Mouse (Mus musculus): ENCODE measurements around the gene Krt81. TPM values are rescaled to one million over a fixed set of nuclear protein-coding genes. Genes with fewer than 3 reads are reported as not detected.

Gene Krt81
- polyA plus RNA-seq, 1 experiment from 2014 or later, result not detected

DNA sequence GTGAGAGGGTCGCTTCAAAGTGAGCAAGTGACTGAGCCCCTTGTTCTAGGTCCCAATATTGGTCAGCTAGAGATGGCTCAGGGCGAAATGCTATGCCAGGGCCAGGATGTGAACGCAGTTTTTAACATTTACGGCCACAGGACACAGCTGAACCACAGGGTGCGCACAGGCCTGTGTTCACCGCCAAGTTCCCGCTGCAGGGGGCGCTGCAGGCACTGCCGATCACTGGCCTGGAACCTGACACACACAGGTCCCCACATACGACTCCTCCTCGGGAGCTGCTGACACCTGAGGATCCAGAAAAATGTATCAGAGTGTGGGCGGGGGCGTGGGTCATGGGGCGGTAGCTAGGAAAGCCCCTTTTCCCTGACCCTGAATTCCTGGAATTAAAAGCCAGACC is 4.3 kb downstream of the Krt81 start:
- no peak overlapping the region for H3K4me3 ChIP-seq (ENCODE audit: low read depth, low read length)
- no peaks in the 10 kb centered on the region for H3K36me3 ChIP-seq (ENCODE audit: control insufficient read depth, insufficient read depth, low read length)
- no peak overlapping the region for H3K27ac ChIP-seq (ENCODE audit: low read depth, low read length)
- no peaks in the 10 kb centered on the region for H3K27me3 ChIP-seq (ENCODE audit: control insufficient read depth, insufficient read depth, low read length)
- no peak overlapping the region for H3K4me2 ChIP-seq
- 72% methylated on average over 14 of the region's 14 CpGs for WGBS (ENCODE audit: insufficient replicate concordance)
- ATAC-seq (replicated peaks; ENCODE audit: insufficient number of reproducible peaks, low FRiP score, low TSS enrichment), result no peak
- H3K9me3 ChIP-seq (replicated peaks; ENCODE audit: control insufficient read depth, low read length), result 0 out of 2 replicates have a peak, but pooled peaks cover 3% of the 10 kb centered on the region
- H3K4me1 ChIP-seq (ENCODE audit: control insufficient read depth, insufficient read depth, low read length), result no peaks in the 10 kb centered on the region
- H3K9ac ChIP-seq (ENCODE audit: low read depth, low read length), result no peak overlapping the region

DNA sequence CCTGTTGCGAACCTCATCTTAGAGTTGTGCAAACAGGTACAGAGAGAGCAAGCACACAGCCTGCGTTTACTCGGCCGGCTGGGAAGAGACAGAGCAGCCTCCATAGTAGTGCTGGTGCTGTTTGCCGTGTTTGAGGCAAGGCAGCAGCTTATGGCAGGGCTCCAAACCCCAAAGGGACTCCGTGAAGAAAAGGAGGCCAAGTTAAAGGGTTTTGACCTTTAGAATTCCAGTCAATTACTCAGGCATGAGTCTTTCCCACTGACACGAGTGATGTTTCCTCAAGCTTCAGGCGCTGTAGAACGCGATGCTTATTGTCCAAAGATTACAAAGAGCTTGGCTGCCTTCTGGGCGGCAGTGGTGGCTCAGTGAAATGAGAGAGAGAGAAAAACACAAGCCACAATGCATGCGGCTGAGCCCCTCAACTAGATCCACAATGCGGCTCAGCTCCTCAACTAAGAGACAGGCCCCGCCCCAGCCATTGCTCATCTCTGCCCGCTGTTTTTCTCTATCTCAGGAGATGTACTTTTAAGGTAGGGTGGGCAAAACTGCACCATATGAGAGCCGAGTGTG is 5.1 kb downstream of the Krt81 start:
- H3K27ac ChIP-seq (ENCODE audit: low read depth, low read length), result no peak overlapping the region
- no peak for ATAC-seq (replicated peaks; ENCODE audit: insufficient number of reproducible peaks, low FRiP score, low TSS enrichment)
- no peak overlapping the region for H3K4me2 ChIP-seq
- no peak overlapping the region for H3K4me3 ChIP-seq (ENCODE audit: low read depth, low read length)
- no peaks in the 10 kb centered on the region for H3K36me3 ChIP-seq (ENCODE audit: control insufficient read depth, insufficient read depth, low read length)
- no peaks in the 10 kb centered on the region for H3K4me1 ChIP-seq (ENCODE audit: control insufficient read depth, insufficient read depth, low read length)
- no peak overlapping the region for H3K9ac ChIP-seq (ENCODE audit: low read depth, low read length)
- WGBS (ENCODE audit: insufficient replicate concordance), result 72% methylated on average over 16 of the region's 16 CpGs
- no peaks in the 10 kb centered on the region for H3K27me3 ChIP-seq (ENCODE audit: control insufficient read depth, insufficient read depth, low read length)
- 0 out of 2 replicates have a peak, but pooled peaks cover 3% of the 10 kb centered on the region for H3K9me3 ChIP-seq (replicated peaks; ENCODE audit: control insufficient read depth, low read length)

DNA sequence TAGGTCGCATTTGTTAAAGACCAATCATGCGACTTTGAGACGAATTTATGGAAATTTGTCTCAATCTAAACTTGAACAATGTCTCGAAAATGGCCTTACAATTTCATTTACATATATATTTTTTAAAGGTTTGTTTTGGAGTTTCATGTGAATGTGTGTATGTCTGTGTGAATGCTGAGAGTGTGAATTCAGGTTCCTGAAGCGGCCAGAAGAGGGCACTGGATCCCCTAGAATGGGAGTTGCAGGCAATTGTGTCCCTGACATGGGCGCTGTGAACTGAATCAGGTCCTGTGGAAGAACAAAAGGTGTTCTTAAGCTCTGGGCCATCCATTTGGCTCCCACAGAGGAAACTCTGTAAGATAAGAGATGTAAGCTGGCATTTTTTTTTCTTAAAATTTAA is 7.7 kb downstream of the Krt81 start:
- Histone ChIP-seq H3K9me3 (replicated peaks; ENCODE audit: control insufficient read depth, low read length) (0 out of 2 replicates have a peak, but pooled peaks cover 3% of the 10 kb centered on the region), H3K27me3 (ENCODE audit: control insufficient read depth, insufficient read depth, low read length) (no peaks in the 10 kb centered on the region), H3K4me1 (ENCODE audit: control insufficient read depth, insufficient read depth, low read length) (no peaks in the 10 kb centered on the region; the same call in 1 of the 2 replicates), H3K36me3 (ENCODE audit: control insufficient read depth, insufficient read depth, low read length) (no peaks in the 10 kb centered on the region), H3K9ac (ENCODE audit: low read depth, low read length) (no peak overlapping the region), H3K4me3 (ENCODE audit: low read depth, low read length) (no peak overlapping the region), H3K4me2 (no peak overlapping the region), H3K27ac (ENCODE audit: low read depth, low read length) (no peak overlapping the region)
- no peak for ATAC-seq (replicated peaks; ENCODE audit: insufficient number of reproducible peaks, low FRiP score, low TSS enrichment)
- WGBS (ENCODE audit: insufficient replicate concordance), result 78% methylated on average over 6 of the region's 6 CpGs

DNA sequence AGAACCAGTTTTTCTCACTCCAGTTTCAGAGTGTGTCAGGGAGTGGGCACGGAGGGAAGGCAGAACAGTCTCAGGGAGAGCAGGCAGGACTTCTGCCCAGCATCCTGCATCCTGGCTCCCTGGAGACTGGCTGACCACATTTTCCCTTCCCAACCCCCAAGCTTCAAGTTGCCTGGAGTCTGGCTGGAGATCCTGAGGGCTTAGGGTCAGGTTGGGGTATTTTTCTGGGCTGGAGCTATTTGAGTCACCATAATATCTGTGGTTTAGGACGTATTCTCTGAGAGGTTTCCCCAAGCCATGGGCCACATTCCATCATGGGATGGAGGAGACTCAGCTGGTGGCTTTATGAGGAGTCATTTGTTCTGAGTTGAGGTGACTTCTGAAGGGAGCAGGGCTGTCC is 8.3 kb downstream of the Krt81 start:
- Histone ChIP-seq H3K4me2 (no peak overlapping the region), H3K4me1 (ENCODE audit: control insufficient read depth, insufficient read depth, low read length) (no peaks in the 10 kb centered on the region; the same call in 1 of the 2 replicates), H3K9me3 (replicated peaks; ENCODE audit: control insufficient read depth, low read length) (0 out of 2 replicates have a peak, but pooled peaks cover 3% of the 10 kb centered on the region), H3K27me3 (ENCODE audit: control insufficient read depth, insufficient read depth, low read length) (no peaks in the 10 kb centered on the region), H3K4me3 (ENCODE audit: low read depth, low read length) (no peak overlapping the region), H3K36me3 (ENCODE audit: control insufficient read depth, insufficient read depth, low read length) (no peaks in the 10 kb centered on the region), H3K9ac (ENCODE audit: low read depth, low read length) (no peak overlapping the region), H3K27ac (ENCODE audit: low read depth, low read length) (no peak overlapping the region)
- 69% methylated on average over 2 of the region's 2 CpGs for WGBS (ENCODE audit: insufficient replicate concordance)
- no peak for ATAC-seq (replicated peaks; ENCODE audit: insufficient number of reproducible peaks, low FRiP score, low TSS enrichment)

DNA sequence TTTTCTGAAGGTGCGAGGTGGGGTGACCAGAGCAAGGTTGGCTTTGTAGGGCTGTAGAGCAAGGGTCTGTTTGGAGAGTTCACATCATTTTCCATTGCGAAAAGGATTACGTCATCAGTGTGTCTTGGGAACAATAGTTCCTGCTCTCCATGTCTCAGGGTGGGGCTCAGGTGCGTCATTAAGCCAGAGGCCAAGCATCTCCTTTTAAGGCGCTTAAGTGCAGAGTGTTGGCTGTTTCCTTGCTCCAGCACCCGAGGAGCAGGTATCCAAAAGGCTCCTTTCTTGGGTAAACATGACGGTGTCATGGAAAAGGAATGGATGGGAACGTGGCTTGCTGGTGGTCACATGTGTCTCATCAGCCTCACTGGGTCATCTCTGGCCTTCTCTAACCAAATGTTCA is 8.8 kb downstream of the Krt81 start:
- H3K4me3 ChIP-seq (ENCODE audit: low read depth, low read length), result no peak overlapping the region
- no peaks in the 10 kb centered on the region for H3K36me3 ChIP-seq (ENCODE audit: control insufficient read depth, insufficient read depth, low read length)
- H3K4me2 ChIP-seq, result no peak overlapping the region
- H3K9me3 ChIP-seq (replicated peaks; ENCODE audit: control insufficient read depth, low read length), result 0 out of 2 replicates have a peak, but pooled peaks cover 3% of the 10 kb centered on the region
- no peak overlapping the region for H3K27ac ChIP-seq (ENCODE audit: low read depth, low read length)
- no peaks in the 10 kb centered on the region; the same call in 1 of the 2 replicates for H3K4me1 ChIP-seq (ENCODE audit: control insufficient read depth, insufficient read depth, low read length)
- no peaks in the 10 kb centered on the region for H3K27me3 ChIP-seq (ENCODE audit: control insufficient read depth, insufficient read depth, low read length)
- 81% methylated on average over 8 of the region's 8 CpGs for WGBS (ENCODE audit: insufficient replicate concordance)
- ATAC-seq (replicated peaks; ENCODE audit: insufficient number of reproducible peaks, low FRiP score, low TSS enrichment), result no peak
- H3K9ac ChIP-seq (ENCODE audit: low read depth, low read length), result no peak overlapping the region

DNA sequence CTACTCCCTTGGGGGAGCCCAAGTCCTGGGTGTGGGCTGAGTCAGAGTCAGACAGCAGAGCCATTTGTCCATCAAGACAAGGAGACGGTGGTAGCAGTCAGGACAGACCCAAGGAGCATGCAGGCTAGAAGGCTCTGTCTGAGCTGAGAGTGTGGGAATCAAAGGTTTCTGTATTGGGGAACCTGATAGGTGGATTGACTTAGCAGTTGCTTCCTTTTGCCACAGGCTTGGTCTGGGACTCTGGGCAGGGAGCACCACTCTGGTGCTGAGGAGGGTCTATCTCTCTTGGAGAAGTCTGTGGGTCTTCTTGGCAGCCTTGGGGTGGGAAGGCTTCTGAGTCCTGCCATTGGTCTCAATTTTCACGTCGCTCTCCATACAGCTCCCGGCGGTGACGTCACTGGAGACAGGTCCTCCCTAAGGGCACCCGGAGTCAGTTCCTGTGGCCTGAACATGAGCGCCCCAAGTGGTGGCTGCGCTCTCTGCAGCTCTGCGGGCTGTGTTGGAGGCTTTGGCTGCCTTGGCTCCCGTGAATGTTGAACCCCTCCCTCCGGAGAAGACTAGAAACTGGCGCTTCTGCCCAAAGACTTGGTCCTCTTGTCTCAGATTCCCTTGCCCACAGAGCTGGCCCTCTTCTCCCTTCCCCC is 10.3 kb downstream of the Krt81 start:
- Histone ChIP-seq H3K27me3 (ENCODE audit: control insufficient read depth, insufficient read depth, low read length) (no peaks in the 10 kb centered on the region), H3K9me3 (replicated peaks; ENCODE audit: control insufficient read depth, low read length) (0 out of 2 replicates have a peak, but pooled peaks cover 3% of the 10 kb centered on the region), H3K36me3 (ENCODE audit: control insufficient read depth, insufficient read depth, low read length) (no peaks in the 10 kb centered on the region), H3K27ac (ENCODE audit: low read depth, low read length) (no peak overlapping the region), H3K9ac (ENCODE audit: low read depth, low read length) (no peak overlapping the region), H3K4me2 (peak overlapping the region; percentile 14; the same call in 1 of the 2 replicates), H3K4me1 (ENCODE audit: control insufficient read depth, insufficient read depth, low read length) (no peaks in the 10 kb centered on the region; the same call in 1 of the 2 replicates), H3K4me3 (ENCODE audit: low read depth, low read length) (no peak overlapping the region)
- ATAC-seq (replicated peaks; ENCODE audit: insufficient number of reproducible peaks, low FRiP score, low TSS enrichment), result 0 out of 2 replicates have a peak, but pooled peaks have one; percentile 46
- WGBS (ENCODE audit: insufficient replicate concordance), result 4% methylated on average over 13 of the region's 13 CpGs

DNA sequence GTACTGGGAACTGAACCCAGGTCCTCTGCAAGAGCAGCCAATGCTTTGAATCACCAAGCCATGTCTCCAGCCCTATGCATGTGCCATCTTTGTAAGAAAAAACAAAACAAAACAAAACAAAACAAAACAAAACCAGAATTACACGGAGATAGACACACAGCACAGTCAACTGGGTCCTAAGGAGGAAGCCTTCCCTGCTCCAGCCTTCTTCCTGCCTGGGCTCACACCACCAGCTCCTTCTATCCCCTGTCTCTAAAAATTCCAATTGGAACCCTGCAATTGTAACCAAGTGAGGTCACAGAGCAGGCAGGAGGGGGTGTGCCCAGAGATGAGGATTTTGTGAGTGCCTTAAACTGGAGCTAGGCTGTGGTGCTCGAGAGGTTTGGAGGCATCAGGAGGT is 16.1 kb downstream of the Krt81 start, which contains the start of gene Krt88:
Krt88 (plus strand) TSS at position 301 of the 400 bp plus-strand sequence.
- no peak for ATAC-seq (replicated peaks; ENCODE audit: insufficient number of reproducible peaks, low FRiP score, low TSS enrichment)
- no peak within 1 kb of the TSS for H3K4me2 ChIP-seq
- no peak within 1 kb of the TSS for H3K9ac ChIP-seq (ENCODE audit: low read depth, low read length)
- 40% methylated on average over 2 of the region's 2 CpGs for WGBS (ENCODE audit: insufficient replicate concordance)
- H3K9me3 ChIP-seq (replicated peaks; ENCODE audit: control insufficient read depth, low read length), result no peaks in the 10 kb centered on the region
- H3K27me3 ChIP-seq (ENCODE audit: control insufficient read depth, insufficient read depth, low read length), result no peaks in the 10 kb centered on the region
- H3K27ac ChIP-seq (ENCODE audit: low read depth, low read length), result no peak within 1 kb of the TSS
- no peaks in the 10 kb centered on the region for H3K36me3 ChIP-seq (ENCODE audit: control insufficient read depth, insufficient read depth, low read length)
- no peaks in the 10 kb centered on the region for H3K4me1 ChIP-seq (ENCODE audit: control insufficient read depth, insufficient read depth, low read length)
- H3K4me3 ChIP-seq (ENCODE audit: low read depth, low read length), result no peak within 1 kb of the TSS

DNA sequence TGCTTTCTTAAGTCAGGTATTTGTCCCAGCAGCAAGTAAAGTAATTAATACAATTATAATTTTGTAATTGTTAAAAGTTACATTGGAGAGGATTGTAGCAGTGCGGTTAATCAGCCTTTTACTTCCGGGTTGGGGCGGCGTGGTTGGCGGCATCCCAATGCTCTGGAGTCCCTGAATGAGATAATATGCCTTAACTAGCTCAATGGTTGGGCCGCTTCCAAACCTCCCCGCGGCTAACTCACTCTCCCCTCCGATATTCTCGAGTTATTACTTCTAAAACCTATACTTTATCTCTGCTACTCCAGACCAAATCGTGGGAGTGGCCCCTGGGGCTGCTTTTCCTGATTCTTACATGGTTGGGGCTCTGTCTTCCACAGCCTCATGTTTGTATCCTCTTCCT is 17.0 kb downstream of the Krt81 start:
- H3K36me3 ChIP-seq (ENCODE audit: control insufficient read depth, insufficient read depth, low read length), result no peaks in the 10 kb centered on the region
- no peak overlapping the region for H3K27ac ChIP-seq (ENCODE audit: low read depth, low read length)
- no peaks in the 10 kb centered on the region for H3K4me1 ChIP-seq (ENCODE audit: control insufficient read depth, insufficient read depth, low read length)
- H3K27me3 ChIP-seq (ENCODE audit: control insufficient read depth, insufficient read depth, low read length), result no peaks in the 10 kb centered on the region
- 62% methylated on average over 11 of the region's 11 CpGs for WGBS (ENCODE audit: insufficient replicate concordance)
- no peak overlapping the region for H3K4me3 ChIP-seq (ENCODE audit: low read depth, low read length)
- no peak overlapping the region for H3K9ac ChIP-seq (ENCODE audit: low read depth, low read length)
- H3K4me2 ChIP-seq, result no peak overlapping the region
- H3K9me3 ChIP-seq (replicated peaks; ENCODE audit: control insufficient read depth, low read length), result no peaks in the 10 kb centered on the region
- no peak for ATAC-seq (replicated peaks; ENCODE audit: insufficient number of reproducible peaks, low FRiP score, low TSS enrichment)

All from heart, embryonic 11.5 days (tissue).